8 mouse cellular contexts compared by ENCODE assay signal in genomic region chr13:83714466-83715307, GRCm38 (mm10).
DNase-seq lines count a peak whose midpoint lies in the region; ATAC-seq lines count a peak whose summit lies in the region.

No protein-coding gene starts in this region.

- DNase-seq in gastrocnemius, postnatal 14 days = peak; percentile 62
- DNase-seq in left cerebral cortex, adult 9 months (ENCODE audit: low spot score in 2 of 2) = peak; percentile 91 to 97
- DNase-seq in mesoderm, embryonic 11.5 days (ENCODE audit: low read depth, low spot score) = peak; percentile 86
- DNase-seq in right cerebral cortex, postnatal 36 days (ENCODE audit: low spot score in 2 of 2) = peak; percentile 90 to 92
- peak; percentile 68 for DNase-seq in yolk sac, embryonic 10.5 days (ENCODE audit: low spot score)

- peak; percentile 89 for ATAC-seq in activated CD4-positive, CD25-positive, alpha-beta regulatory T cell, adult 4 months
- peak; percentile 92 for ATAC-seq in common myeloid progenitor, adult 5-6 weeks (replicated peaks; ENCODE audit: low read depth, poor library complexity, severe bottlenecking)
- ATAC-seq in inflammation-experienced regulatory T-cells, adult 6 months = peak; percentile 89

- intact Hi-C loops in gastrocnemius, postnatal 14 days (cut with DNase I; ENCODE audit: low total_unique reads) = loop anchor here (10.0 kb wide), 1 partner anchor 630 kb away; no protein-coding TSS in a partner anchor

Comparison
In these comparisons a context has a peak if more than half of its experiments do, and no peak if none do; other contexts are left out.
1. Peak in every context shown above with its lines: DNase-seq and ATAC-seq.